Mouse (Mus musculus): Measurements from ENCODE around the gene Lcp1. TPM values are rescaled to one million over a fixed set of nuclear protein-coding genes. Genes with fewer than 3 reads are reported as not detected.

The Lcp1 gene
- polyA plus RNA-seq, 1 experiment from 2014 or later, result 26.4 TPM

- DNase-seq (ENCODE audit: low spot score), result no peak
- H3K27me3 ChIP-seq (ENCODE audit: low read depth, poor library complexity, severe bottlenecking), result no peaks in the 10 kb centered on the region
- H3K4me1 ChIP-seq, result no peaks in the 10 kb centered on the region
- no peaks in the 10 kb centered on the region for H3K9me3 ChIP-seq (replicated peaks)
- H3K36me3 ChIP-seq, result no peaks in the 10 kb centered on the region
- 87% methylated on average over 10 of the region's 10 CpGs for whole genome bisulfite sequencing
- no peak overlapping the region for H3K27ac ChIP-seq (replicated peaks)
- H3K4me3 ChIP-seq, result no peak overlapping the region
Observed at GRCm38 (mm10) chr14:75192858-75193257, 62.0 kb downstream of the Lcp1 start.

- no peaks in the 10 kb centered on the region for H3K27me3 ChIP-seq (ENCODE audit: low read depth, poor library complexity, severe bottlenecking)
- H3K4me3 ChIP-seq, result no peak overlapping the region
- no peak overlapping the region for H3K27ac ChIP-seq (replicated peaks)
- DNase-seq (ENCODE audit: low spot score), result no peak
- no peaks in the 10 kb centered on the region for H3K4me1 ChIP-seq
- no peaks in the 10 kb centered on the region for H3K36me3 ChIP-seq
- WGBS, result 95% methylated on average over 5 of the region's 5 CpGs
- no peaks in the 10 kb centered on the region for H3K9me3 ChIP-seq (replicated peaks)
Observed at GRCm38 (mm10) chr14:75195530-75195929, 64.6 kb downstream of the Lcp1 start.

GRCm38 (mm10) chr14:75197027-75197426 lies 66.1 kb downstream of the Lcp1 start:
- Histone ChIP-seq H3K4me1 (no peaks in the 10 kb centered on the region), H3K9me3 (replicated peaks) (0 out of 2 replicates have a peak, but pooled peaks cover 4% of the 10 kb centered on the region), H3K27ac (replicated peaks) (no peak overlapping the region), H3K36me3 (no peaks in the 10 kb centered on the region), H3K4me3 (no peak overlapping the region), H3K27me3 (ENCODE audit: low read depth, poor library complexity, severe bottlenecking) (no peaks in the 10 kb centered on the region)
- peak; percentile 62 for DNase-seq (ENCODE audit: low spot score)
- 44% methylated on average over 5 of the region's 5 CpGs for WGBS

GRCm38 (mm10) chr14:75197660-75198059 lies 66.8 kb downstream of the Lcp1 start:
- Histone ChIP-seq H3K36me3 (no peaks in the 10 kb centered on the region), H3K27me3 (ENCODE audit: low read depth, poor library complexity, severe bottlenecking) (no peaks in the 10 kb centered on the region), H3K4me3 (no peak overlapping the region), H3K27ac (replicated peaks) (no peak overlapping the region), H3K9me3 (replicated peaks) (0 out of 2 replicates have a peak, but pooled peaks cover 4% of the 10 kb centered on the region), H3K4me1 (no peaks in the 10 kb centered on the region)
- no peak for DNase-seq (ENCODE audit: low spot score)
- WGBS, result 68% methylated on average over 7 of the region's 7 CpGs

GRCm38 (mm10) chr14:75205363-75206051 lies 74.6 kb downstream of the Lcp1 start:
- Histone ChIP-seq H3K4me1 (peaks cover 10% of the 10 kb centered on the region; the same call in 1 of the 2 replicates), H3K27me3 (ENCODE audit: low read depth, poor library complexity, severe bottlenecking) (no peaks in the 10 kb centered on the region), H3K4me3 (no peak overlapping the region), H3K36me3 (no peaks in the 10 kb centered on the region), H3K9me3 (replicated peaks) (0 out of 2 replicates have a peak, but pooled peaks cover 4% of the 10 kb centered on the region), H3K27ac (replicated peaks) (no peak overlapping the region)
- DNase-seq (ENCODE audit: low spot score), result no peak
- 86% methylated on average over 6 of the region's 6 CpGs for WGBS

- Histone ChIP-seq H3K4me3 (no peak overlapping the region), H3K27me3 (ENCODE audit: low read depth, poor library complexity, severe bottlenecking) (no peaks in the 10 kb centered on the region), H3K9me3 (replicated peaks) (0 out of 2 replicates have a peak, but pooled peaks cover 4% of the 10 kb centered on the region), H3K36me3 (no peaks in the 10 kb centered on the region), H3K4me1 (peaks cover 10% of the 10 kb centered on the region; the same call in 1 of the 2 replicates), H3K27ac (replicated peaks) (no peak overlapping the region)
- DNase-seq (ENCODE audit: low spot score), result no peak
- WGBS, result 96% methylated on average over 4 of the region's 4 CpGs
Observed at GRCm38 (mm10) chr14:75206307-75206706, 75.4 kb downstream of the Lcp1 start.

GRCm38 (mm10) chr14:75208572-75209151 lies 77.8 kb downstream of the Lcp1 start:
- Histone ChIP-seq H3K4me3 (no peak overlapping the region), H3K27ac (replicated peaks) (no peak overlapping the region), H3K4me1 (peaks cover 10% of the 10 kb centered on the region; the same call in 1 of the 2 replicates), H3K9me3 (replicated peaks) (no peaks in the 10 kb centered on the region), H3K36me3 (no peaks in the 10 kb centered on the region), H3K27me3 (ENCODE audit: low read depth, poor library complexity, severe bottlenecking) (no peaks in the 10 kb centered on the region)
- WGBS, result 81% methylated on average over 6 of the region's 6 CpGs
- DNase-seq (ENCODE audit: low spot score), result peak; percentile 13

- no peak for DNase-seq (ENCODE audit: low spot score)
- no peak overlapping the region for H3K27ac ChIP-seq (replicated peaks)
- no peaks in the 10 kb centered on the region for H3K36me3 ChIP-seq
- H3K9me3 ChIP-seq (replicated peaks), result no peaks in the 10 kb centered on the region
- H3K27me3 ChIP-seq (ENCODE audit: low read depth, poor library complexity, severe bottlenecking), result no peaks in the 10 kb centered on the region
- H3K4me1 ChIP-seq, result peaks cover 2% of the 10 kb centered on the region; the same call in 1 of the 2 replicates
- no peak overlapping the region for H3K4me3 ChIP-seq
- WGBS, result 95% methylated on average over 11 of the region's 11 CpGs
Observed at GRCm38 (mm10) chr14:75213752-75214151, 82.9 kb downstream of the Lcp1 start.

- Histone ChIP-seq H3K9me3 (replicated peaks) (no peaks in the 10 kb centered on the region), H3K4me1 (peaks cover 9% of the 10 kb centered on the region; the same call in 1 of the 2 replicates), H3K27me3 (ENCODE audit: low read depth, poor library complexity, severe bottlenecking) (no peaks in the 10 kb centered on the region), H3K27ac (replicated peaks) (no peak overlapping the region), H3K36me3 (no peaks in the 10 kb centered on the region), H3K4me3 (no peak overlapping the region)
- no peak for DNase-seq (ENCODE audit: low spot score)
- WGBS, result 86% methylated on average over 2 of the region's 2 CpGs
Observed at GRCm38 (mm10) chr14:75218843-75219242, 87.9 kb downstream of the Lcp1 start.

GRCm38 (mm10) chr14:75219250-75219913 lies 88.5 kb downstream of the Lcp1 start:
- Histone ChIP-seq H3K36me3 (no peaks in the 10 kb centered on the region), H3K27me3 (ENCODE audit: low read depth, poor library complexity, severe bottlenecking) (no peaks in the 10 kb centered on the region), H3K9me3 (replicated peaks) (no peaks in the 10 kb centered on the region), H3K4me3 (no peak overlapping the region), H3K27ac (replicated peaks) (no peak overlapping the region; the same call in 1 of the 2 replicates), H3K4me1 (peaks cover 9% of the 10 kb centered on the region; the same call in 1 of the 2 replicates)
- peak; percentile 15 for DNase-seq (ENCODE audit: low spot score)
- WGBS, result 85% methylated on average over 5 of the region's 5 CpGs

GRCm38 (mm10) chr14:75222386-75222785 lies 91.5 kb downstream of the Lcp1 start:
- no peaks in the 10 kb centered on the region for H3K36me3 ChIP-seq
- no peak overlapping the region for H3K4me3 ChIP-seq
- H3K4me1 ChIP-seq, result peaks cover 12% of the 10 kb centered on the region; the same call in 1 of the 2 replicates
- no peaks in the 10 kb centered on the region for H3K27me3 ChIP-seq (ENCODE audit: low read depth, poor library complexity, severe bottlenecking)
- DNase-seq (ENCODE audit: low spot score), result no peak
- WGBS, result 87% methylated on average over 6 of the region's 6 CpGs
- no peak overlapping the region for H3K27ac ChIP-seq (replicated peaks)
- no peaks in the 10 kb centered on the region for H3K9me3 ChIP-seq (replicated peaks)

GRCm38 (mm10) chr14:75227453-75228084 lies 96.7 kb downstream of the Lcp1 start:
- no peak for DNase-seq (ENCODE audit: low spot score)
- 80% methylated on average over 6 of the region's 6 CpGs for WGBS
- H3K9me3 ChIP-seq (replicated peaks), result no peaks in the 10 kb centered on the region
- H3K36me3 ChIP-seq, result no peaks in the 10 kb centered on the region
- H3K4me1 ChIP-seq, result peaks cover 3% of the 10 kb centered on the region; the same call in 1 of the 2 replicates
- no peaks in the 10 kb centered on the region for H3K27me3 ChIP-seq (ENCODE audit: low read depth, poor library complexity, severe bottlenecking)
- no peak overlapping the region for H3K27ac ChIP-seq (replicated peaks)
- H3K4me3 ChIP-seq, result no peak overlapping the region

Data from midbrain, embryonic 10.5 days (tissue).